Mouse (Mus musculus) limb, embryonic 11.5 days (tissue): ENCODE results near the gene Sec61g. TPM values are rescaled to one million over a fixed set of nuclear protein-coding genes. Genes with fewer than 3 reads are reported as not detected.
"Not testable (repeated sequence)": the region's sequence is repeated elsewhere in the genome, so short reads cannot be mapped to it uniquely, and the experiment has no call there.

Experiments used
- ATAC-seq: fragments of 200-750 bp; cut with Nextera tagmentation; 2 replicates; pipeline ENCODE4 v1.8.0; 2017; ENCODE audit warnings: low read depth; ENCODE audit not compliant: insufficient number of reproducible peaks, low FRiP score, low TSS enrichment
- DNase-seq: peaks from one replicate; pipeline ENCODE4 v3.0.0-alpha.2; 2015; ENCODE audit warnings: low spot score
- H3K27ac ChIP-seq: fragments of 300-500 bp; sonication (generic); replicated peaks from 2 replicates; pipeline ENCODE4 v1.5.1; 2014; ENCODE audit warnings: low read depth, mild to moderate bottlenecking, low read length
- H3K27me3 ChIP-seq: fragments of 300-500 bp; sonication (generic); 2 replicates; pipeline ENCODE4 v1.6.1; 2014; ENCODE audit warnings: mild to moderate bottlenecking, low read length, mixed read lengths; ENCODE audit not compliant: control insufficient read depth, insufficient read depth
- H3K36me3 ChIP-seq: fragments of 300-500 bp; sonication (generic); 2 replicates; pipeline ENCODE4 v1.6.1; 2014; ENCODE audit warnings: mild to moderate bottlenecking, low read length, moderate library complexity, mixed read lengths; ENCODE audit not compliant: control insufficient read depth, insufficient read depth
- H3K4me1 ChIP-seq: fragments of 300-500 bp; sonication (generic); 2 replicates; pipeline ENCODE4 v1.6.1; 2014; ENCODE audit warnings: low read length, mixed read lengths; ENCODE audit not compliant: control insufficient read depth, insufficient read depth
- H3K4me2 ChIP-seq: fragments of 300-500 bp; sonication (generic); 2 replicates; pipeline ENCODE4 v1.6.1; 2014; ENCODE audit warnings: low read depth, mild to moderate bottlenecking, moderate library complexity; ENCODE audit not compliant: severe bottlenecking
- H3K4me3 ChIP-seq: fragments of 300-500 bp; sonication (generic); 2 replicates; pipeline ENCODE4 v1.5.1; 2014; ENCODE audit warnings: low read depth, low read length
- H3K9ac ChIP-seq: fragments of 300-500 bp; sonication (generic); 2 replicates; pipeline ENCODE4 v1.6.1; 2014; ENCODE audit warnings: mild to moderate bottlenecking, low read length
- H3K9me3 ChIP-seq: fragments of 300-500 bp; sonication (generic); 2 replicates; pipeline ENCODE4 v1.6.1; 2016; ENCODE audit warnings: low read length; ENCODE audit not compliant: control insufficient read depth
- WGBS: fragments of 180-500 bp; shearing (Covaris S2); extraction: QIAGEN DNeasy Blood & Tissue Kit; methylation state at CpG from one replicate; pipeline ENCODE4 v1.1.7; 2014; 5-methylcytosine and 5-hydroxymethylcytosine counted together
- polyA plus RNA-seq: library from polyadenylated mRNA; unstranded; fragments of >200 nt; fragmentation: Nextera tagmentation; extraction: Ambion mirVana; gene quantifications from 2 replicates; pipeline ENCODE4 v1.2.1, GENCODE M21; 2014

Sec61g gene
- polyA plus RNA-seq, 1 experiment from 2014 or later = 41.5 TPM

GRCm38 (mm10) chr11:16526467-16526866 lies 18.2 kb upstream of the Sec61g start:
- Histone ChIP-seq H3K9me3 (no peaks in the 10 kb centered on the region), H3K4me3 (no peak overlapping the region), H3K36me3 (no peaks in the 10 kb centered on the region), H3K27me3 (no peaks in the 10 kb centered on the region), H3K4me1 (no peaks in the 10 kb centered on the region), H3K9ac (no peak overlapping the region), H3K27ac (no peak overlapping the region), H3K4me2 (no peak overlapping the region)
- WGBS = 75% methylated on average over 2 of the region's 2 CpGs
- DNase-seq (no peak), ATAC-seq (no peak)

GRCm38 (mm10) chr11:16525724-16526123 lies 17.4 kb upstream of the Sec61g start:
- Histone ChIP-seq H3K4me2 (no peak overlapping the region), H3K36me3 (no peaks in the 10 kb centered on the region), H3K27ac (no peak overlapping the region), H3K4me3 (no peak overlapping the region), H3K9me3 (no peaks in the 10 kb centered on the region), H3K9ac (no peak overlapping the region), H3K27me3 (no peaks in the 10 kb centered on the region), H3K4me1 (no peaks in the 10 kb centered on the region)
- 51% methylated on average over 2 of the region's 2 CpGs for WGBS
- DNase-seq (no peak), ATAC-seq (no peak)

GRCm38 (mm10) chr11:16524917-16525640 lies 16.8 kb upstream of the Sec61g start:
- Histone ChIP-seq H3K9ac (no peak overlapping the region), H3K4me1 (no peaks in the 10 kb centered on the region), H3K27ac (no peak overlapping the region), H3K27me3 (no peaks in the 10 kb centered on the region), H3K4me3 (no peak overlapping the region), H3K36me3 (no peaks in the 10 kb centered on the region), H3K9me3 (no peaks in the 10 kb centered on the region), H3K4me2 (no peak overlapping the region)
- no peak for DNase-seq
- ATAC-seq = peak; percentile 44; the same call in 1 of the 2 replicates
- 53% methylated on average over 3 of the region's 3 CpGs for WGBS

GRCm38 (mm10) chr11:16515081-16515480 lies 6.8 kb upstream of the Sec61g start:
- not testable (repeated sequence) for DNase-seq, ATAC-seq, H3K4me1 ChIP-seq, H3K4me2 ChIP-seq, H3K9me3 ChIP-seq, H3K27ac ChIP-seq, H3K9ac ChIP-seq, H3K27me3 ChIP-seq, H3K4me3 ChIP-seq, H3K36me3 ChIP-seq
- WGBS = 93% methylated on average over 16 of the region's 16 CpGs

- H3K4me1 ChIP-seq, H3K27ac ChIP-seq, H3K36me3 ChIP-seq, ATAC-seq, H3K4me3 ChIP-seq, H3K9ac ChIP-seq, DNase-seq, H3K9me3 ChIP-seq, H3K27me3 ChIP-seq, H3K4me2 ChIP-seq: not testable (repeated sequence)
- WGBS = 55% methylated on average over 23 of the region's 23 CpGs
These were observed 5.9 kb upstream of the Sec61g start for GRCm38 (mm10) chr11:16514221-16514620.

- H3K27me3 ChIP-seq = no peaks in the 10 kb centered on the region
- peak; percentile 74 for ATAC-seq
- no peaks in the 10 kb centered on the region for H3K4me1 ChIP-seq
- peak overlapping the region; percentile 87 for H3K9ac ChIP-seq
- peaks cover 8% of the 10 kb centered on the region; the same call in 1 of the 2 replicates for H3K36me3 ChIP-seq
- peak overlapping the region; percentile 84 for H3K4me3 ChIP-seq
- H3K9me3 ChIP-seq = no peaks in the 10 kb centered on the region
- DNase-seq = no peak
- peak overlapping the region; percentile 60 for H3K27ac ChIP-seq
- H3K4me2 ChIP-seq = peak overlapping the region; percentile 57
- WGBS = 5% methylated on average over 26 of the region's 26 CpGs
These were observed 766 bp downstream of the Sec61g start for GRCm38 (mm10) chr11:16507385-16508051.

- H3K27me3 ChIP-seq = no peaks in the 10 kb centered on the region
- H3K27ac ChIP-seq = no peak overlapping the region
- H3K4me3 ChIP-seq = no peak overlapping the region
- DNase-seq (no peak), ATAC-seq (no peak)
- WGBS = 94% methylated on average over 6 of the region's 6 CpGs
- no peak overlapping the region for H3K4me2 ChIP-seq
- H3K4me1 ChIP-seq = no peaks in the 10 kb centered on the region
- H3K9ac ChIP-seq = no peak overlapping the region
- no peaks in the 10 kb centered on the region for H3K9me3 ChIP-seq
- H3K36me3 ChIP-seq = peaks cover 10% of the 10 kb centered on the region
These were observed 2.3 kb downstream of the Sec61g start for GRCm38 (mm10) chr11:16505999-16506398.

- H3K4me3 ChIP-seq = no peak overlapping the region
- H3K27me3 ChIP-seq = no peaks in the 10 kb centered on the region
- no peak overlapping the region for H3K4me2 ChIP-seq
- H3K9ac ChIP-seq = no peak overlapping the region
- H3K9me3 ChIP-seq = no peaks in the 10 kb centered on the region
- H3K4me1 ChIP-seq = no peaks in the 10 kb centered on the region
- H3K36me3 ChIP-seq = peaks cover 10% of the 10 kb centered on the region
- ATAC-seq (no peak), DNase-seq (no peak)
- 93% methylated on average over 5 of the region's 5 CpGs for whole genome bisulfite sequencing
- no peak overlapping the region for H3K27ac ChIP-seq
These were observed 5.1 kb downstream of the Sec61g start for GRCm38 (mm10) chr11:16503150-16503549.
